Mouse (Mus musculus) megakaryocyte, embryonic 14.5 days (primary cell): Measurements from ENCODE around the gene Nfat5.

ENCODE experiments used
- FLI1 ChIP-seq: IDR thresholded peaks from 2 replicates; pipeline ENCODE4 v1.6.1; 2012; ENCODE audit warnings: low read length, inconsistent platforms, mixed read lengths
- GATA1 ChIP-seq: IDR thresholded peaks from 3 replicates; pipeline ENCODE4 v1.6.1; 2012; ENCODE audit warnings: mixed read lengths, low read length, inconsistent platforms, borderline replicate concordance

DNA sequence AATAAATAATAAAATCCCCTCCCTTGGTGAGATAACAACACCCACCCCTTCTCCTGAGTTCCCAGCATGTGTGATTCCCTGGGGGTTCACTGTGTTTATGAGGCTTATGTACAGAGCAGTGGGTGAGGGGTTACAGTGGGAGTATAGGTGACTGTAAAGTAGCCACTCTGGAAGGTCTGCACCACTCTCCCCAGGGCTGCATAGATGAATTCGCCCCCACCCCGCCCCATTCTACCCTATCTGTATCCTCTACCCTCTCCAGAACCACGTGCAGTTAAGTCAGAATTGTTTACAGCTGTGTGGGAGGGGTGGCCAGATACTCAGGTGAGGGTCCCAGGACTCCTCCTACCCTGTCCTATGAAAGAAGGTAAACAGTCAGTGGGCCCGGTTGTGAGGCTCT lies 89.6 kb downstream of the Nfat5 start:
- TF ChIP-seq GATA1: no peak
- TF ChIP-seq FLI1: no peak
